Mouse (Mus musculus) lung, embryonic 14.5 days (tissue): ENCODE data around the gene Paqr6. TPM values are rescaled to one million over a fixed set of nuclear protein-coding genes. Genes with fewer than 3 reads are reported as not detected.

Experiments
- ATAC-seq: fragments of 200-750 bp; cut with Nextera tagmentation; 2 replicates; pipeline ENCODE4 v1.8.0; 2017; ENCODE audit warnings: mild to moderate bottlenecking, moderate TSS enrichment, moderate library complexity; ENCODE audit not compliant: insufficient read depth
- DNase-seq: peaks from one replicate; pipeline ENCODE4 v3.0.0-alpha.2; 2015
- H3K27ac ChIP-seq: fragments of 300-500 bp; sonication (generic); 2 replicates; pipeline ENCODE4 v1.5.1; 2014; ENCODE audit warnings: low read depth, mild to moderate bottlenecking, moderate library complexity
- H3K27me3 ChIP-seq: fragments of 300-500 bp; sonication (generic); 2 replicates; pipeline ENCODE4 v1.6.1; 2014; ENCODE audit warnings: low read length, control low read depth; ENCODE audit not compliant: insufficient read depth
- H3K36me3 ChIP-seq: fragments of 300-500 bp; sonication (generic); 2 replicates; pipeline ENCODE4 v1.6.1; 2014; ENCODE audit warnings: control low read depth; ENCODE audit not compliant: insufficient read depth
- H3K4me1 ChIP-seq: fragments of 300-500 bp; sonication (generic); 2 replicates; pipeline ENCODE4 v1.6.1; 2014; ENCODE audit warnings: antibody characterized with exemption, control low read depth; ENCODE audit not compliant: insufficient read depth
- H3K4me2 ChIP-seq: fragments of 300-500 bp; sonication (generic); 2 replicates; pipeline ENCODE4 v1.6.1; 2014; ENCODE audit warnings: mild to moderate bottlenecking
- H3K4me3 ChIP-seq: fragments of 300-500 bp; sonication (generic); 2 replicates; pipeline ENCODE4 v1.5.1; 2014; ENCODE audit warnings: low read depth, low read length
- H3K9ac ChIP-seq: fragments of 300-500 bp; sonication (generic); 2 replicates; pipeline ENCODE4 v1.6.1; 2014
- H3K9me3 ChIP-seq: fragments of 300-500 bp; sonication (generic); 2 replicates; pipeline ENCODE4 v1.6.1; 2016; ENCODE audit warnings: low read depth, low read length, control low read depth
- CTCF ChIP-seq: IDR thresholded peaks from 2 replicates; pipeline ENCODE4 v1.5.1; 2016; ENCODE audit warnings: antibody characterized with exemption, low read depth
- WGBS: fragments of 180-500 bp; shearing (Covaris S2); extraction: QIAGEN DNeasy Blood & Tissue Kit; methylation state at CpG from one replicate; pipeline ENCODE4 v1.1.7; 2014; 5-methylcytosine and 5-hydroxymethylcytosine counted together
- polyA plus RNA-seq: library from polyadenylated mRNA; unstranded; fragments of >200 nt; fragmentation: Nextera tagmentation; extraction: Ambion mirVana; gene quantifications from 2 replicates; pipeline ENCODE4 v1.2.1, GENCODE M21; 2014

Gene Paqr6
- polyA plus RNA-seq, 1 experiment from 2014 or later: 4.9 TPM

DNA sequence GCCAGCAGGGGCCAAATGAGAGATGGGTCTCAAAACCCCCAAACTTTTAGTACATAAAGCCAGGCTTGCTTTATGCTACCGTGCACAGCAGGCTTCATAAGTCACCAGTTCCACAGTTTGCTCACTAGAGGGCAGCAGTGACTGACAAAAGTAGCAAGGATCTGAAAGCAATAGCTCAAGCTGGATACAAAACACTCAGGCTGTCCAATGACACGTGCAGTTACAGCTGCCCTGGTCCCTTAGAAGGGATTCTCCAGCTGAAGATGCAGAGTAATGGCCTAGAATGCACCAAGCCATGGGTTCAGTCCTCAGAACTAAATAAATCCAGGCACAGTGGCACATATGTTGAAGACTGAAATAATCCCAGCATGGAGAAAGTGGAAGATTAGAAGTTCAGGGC is 42.7 kb downstream of the Paqr6 start:
- no peaks in the 10 kb centered on the region for H3K27me3 ChIP-seq
- WGBS: 0% methylated on average over 2 of the region's 2 CpGs
- no peak overlapping the region for H3K27ac ChIP-seq
- H3K4me1 ChIP-seq: no peaks in the 10 kb centered on the region
- TF ChIP-seq CTCF: peak; percentile 94
- peak; percentile 22; the same call in 1 of the 2 replicates for ATAC-seq
- H3K9me3 ChIP-seq: no peaks in the 10 kb centered on the region
- H3K9ac ChIP-seq: peak overlapping the region; percentile 3; the same call in 1 of the 2 replicates
- H3K4me3 ChIP-seq: no peak overlapping the region
- peak overlapping the region; percentile 5; the same call in 1 of the 2 replicates for H3K4me2 ChIP-seq
- peak; percentile 95 for DNase-seq
- H3K36me3 ChIP-seq: peaks cover 28% of the 10 kb centered on the region

DNA sequence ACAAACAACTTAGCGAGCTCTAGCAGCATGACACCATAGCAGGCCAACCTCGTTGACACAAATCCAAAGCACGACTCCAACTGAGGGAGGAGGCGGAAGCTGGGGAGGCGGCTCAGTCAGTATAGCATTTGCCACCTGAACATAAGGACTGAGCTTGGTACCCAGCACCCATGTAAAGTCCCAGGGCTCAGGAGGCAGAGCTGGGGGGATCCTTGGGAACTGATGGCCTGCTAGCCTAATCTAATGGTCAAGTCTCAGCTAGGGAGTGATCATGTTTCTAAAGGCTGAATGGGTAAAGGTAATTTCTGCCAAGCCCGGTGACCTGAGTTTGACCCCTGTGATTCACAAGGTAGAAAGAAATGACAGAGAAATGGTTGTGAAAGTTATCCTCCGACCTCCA is 43.1 kb downstream of the Paqr6 start:
- no peak for TF ChIP-seq CTCF
- DNase-seq (no peak), ATAC-seq (no peak)
- no peaks in the 10 kb centered on the region for H3K27me3 ChIP-seq
- peaks cover 32% of the 10 kb centered on the region for H3K36me3 ChIP-seq
- no peaks in the 10 kb centered on the region for H3K4me1 ChIP-seq
- no peak overlapping the region; the same call in 1 of the 2 replicates for H3K4me2 ChIP-seq
- H3K4me3 ChIP-seq: no peak overlapping the region
- WGBS: 52% methylated on average over 7 of the region's 7 CpGs
- H3K9ac ChIP-seq: no peak overlapping the region
- no peak overlapping the region for H3K27ac ChIP-seq
- no peaks in the 10 kb centered on the region for H3K9me3 ChIP-seq

DNA sequence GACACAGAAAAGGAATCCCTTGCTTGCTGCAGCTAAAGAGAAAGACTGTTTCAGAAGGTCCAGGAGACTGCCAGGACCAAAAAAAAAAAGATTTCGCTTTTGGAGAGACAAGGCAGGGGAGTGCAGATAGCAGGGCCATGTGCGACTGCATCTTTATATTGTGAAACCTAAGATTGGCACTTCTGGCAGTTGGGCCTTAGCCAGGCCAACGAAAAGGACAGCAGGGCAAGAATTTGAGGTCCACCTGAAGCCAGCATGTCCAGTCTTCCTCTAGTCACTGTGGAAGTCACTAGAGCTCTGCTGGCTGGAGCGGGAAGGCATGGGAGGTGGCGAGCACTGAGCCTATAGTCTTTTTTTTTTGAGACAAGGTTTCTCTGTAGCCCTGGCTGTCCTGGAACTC is 44.6 kb downstream of the Paqr6 start:
- H3K4me1 ChIP-seq: no peaks in the 10 kb centered on the region
- TF ChIP-seq CTCF: no peak
- no peak for ATAC-seq

DNA sequence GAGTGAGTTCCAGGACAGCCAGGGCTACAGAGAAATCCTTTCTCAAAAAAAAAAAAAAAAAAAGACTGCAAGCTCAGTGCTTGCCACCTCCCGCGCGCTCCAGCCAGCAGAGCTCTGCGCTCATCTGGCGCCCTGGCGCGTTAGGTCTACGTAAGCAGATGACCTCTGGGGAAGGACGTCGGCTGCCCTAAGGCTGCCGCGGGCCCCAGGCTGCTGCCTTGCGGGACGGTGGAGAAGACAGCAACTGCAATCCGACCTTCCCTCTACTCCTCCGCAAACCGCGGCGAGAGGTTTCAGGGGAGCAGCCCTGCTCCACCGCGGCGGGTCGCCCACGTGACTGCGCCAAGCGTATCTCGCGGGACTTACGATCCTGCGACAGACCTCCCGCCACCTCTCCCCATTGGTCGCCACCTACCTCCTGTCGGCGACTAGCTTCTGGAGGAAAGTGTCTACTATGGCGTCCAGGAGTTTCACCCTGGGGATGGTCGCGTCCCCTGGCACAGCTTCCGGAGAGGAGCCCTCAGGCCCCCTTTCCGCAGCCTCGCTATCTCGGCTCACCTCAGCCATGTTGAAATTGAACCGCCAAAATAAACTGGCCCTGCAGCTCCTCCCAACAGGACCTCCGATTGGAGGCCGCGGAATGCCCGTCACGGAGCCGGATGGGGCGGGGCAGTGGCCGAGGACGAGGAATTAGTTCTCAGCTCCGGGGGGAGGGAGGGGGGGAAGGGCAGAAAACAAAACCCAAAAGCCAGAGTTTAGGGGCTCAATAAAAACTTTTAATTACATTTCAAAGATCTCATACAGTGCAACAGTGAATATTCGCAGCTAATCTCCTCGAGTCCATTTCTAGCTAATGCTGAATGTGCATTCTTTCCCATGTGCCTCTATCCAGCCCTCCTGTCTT is 45.6 kb downstream of the Paqr6 start, which contains the start of gene Pmf1:
Pmf1 (minus strand) TSS at position 591 of the 904 bp plus-strand sequence.
- WGBS: under 1% methylated on average over 54 of the region's 54 CpGs
- H3K4me3 ChIP-seq: peak within 1 kb of the TSS; percentile 74

More for the DNA sequence above, 44.6 kb downstream of the Paqr6 start:
- DNase-seq: no peak
- H3K27me3 ChIP-seq: no peaks in the 10 kb centered on the region
- peak overlapping the region; percentile 85 for H3K4me2 ChIP-seq
- H3K36me3 ChIP-seq: peaks cover 29% of the 10 kb centered on the region
- H3K4me3 ChIP-seq: peak overlapping the region; percentile 74
- 36% methylated on average over 5 of the region's 5 CpGs for whole genome bisulfite sequencing
- H3K9ac ChIP-seq: peak overlapping the region; percentile 86
- peak overlapping the region; percentile 97; the same call in 1 of the 2 replicates for H3K27ac ChIP-seq
- H3K9me3 ChIP-seq: no peaks in the 10 kb centered on the region

DNA sequence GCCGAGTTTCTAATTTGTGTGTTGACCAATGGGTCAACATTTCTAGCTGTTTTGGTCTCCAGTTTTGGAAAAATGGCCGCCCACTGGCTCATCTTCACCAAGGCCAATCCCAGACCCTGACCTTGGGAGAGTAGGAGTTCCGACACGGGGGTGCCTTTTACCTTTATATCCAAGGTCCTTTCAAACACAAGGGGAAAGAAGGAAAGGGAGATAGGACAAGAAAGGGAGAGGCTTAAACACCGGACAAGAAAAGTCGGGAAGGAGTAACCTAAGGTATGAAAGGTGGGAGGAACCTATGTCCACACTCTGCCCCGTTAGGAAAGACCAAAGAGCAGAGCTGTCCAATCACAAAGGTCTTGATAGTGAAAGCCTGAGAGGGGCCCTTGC is 46.3 kb downstream of the Paqr6 start:
- H3K36me3 ChIP-seq: peaks cover 36% of the 10 kb centered on the region
- peak overlapping the region; percentile 74 for H3K4me3 ChIP-seq
- no peak for TF ChIP-seq CTCF
- no peaks in the 10 kb centered on the region for H3K9me3 ChIP-seq
- H3K4me1 ChIP-seq: no peaks in the 10 kb centered on the region
- ATAC-seq: no peak
- H3K27me3 ChIP-seq: no peaks in the 10 kb centered on the region
- H3K27ac ChIP-seq: peak overlapping the region; percentile 97
- H3K4me2 ChIP-seq: peak overlapping the region; percentile 85
- no peak for DNase-seq
- peak overlapping the region; percentile 86 for H3K9ac ChIP-seq
- WGBS: 16% methylated on average over 7 of the region's 7 CpGs

More for the DNA sequence above, 45.6 kb downstream of the Paqr6 start, which contains the start of gene Pmf1:
- no peaks in the 10 kb centered on the region for H3K27me3 ChIP-seq
- H3K4me2 ChIP-seq: peak within 1 kb of the TSS; percentile 85
- no peaks in the 10 kb centered on the region for H3K4me1 ChIP-seq
- H3K36me3 ChIP-seq: peaks cover 32% of the 10 kb centered on the region
- TF ChIP-seq CTCF: no peak
- ATAC-seq: peak; percentile 91
- H3K9ac ChIP-seq: peak within 1 kb of the TSS; percentile 86
- no peaks in the 10 kb centered on the region for H3K9me3 ChIP-seq
- DNase-seq: peak; percentile 96
- H3K27ac ChIP-seq: peak within 1 kb of the TSS; percentile 97

DNA sequence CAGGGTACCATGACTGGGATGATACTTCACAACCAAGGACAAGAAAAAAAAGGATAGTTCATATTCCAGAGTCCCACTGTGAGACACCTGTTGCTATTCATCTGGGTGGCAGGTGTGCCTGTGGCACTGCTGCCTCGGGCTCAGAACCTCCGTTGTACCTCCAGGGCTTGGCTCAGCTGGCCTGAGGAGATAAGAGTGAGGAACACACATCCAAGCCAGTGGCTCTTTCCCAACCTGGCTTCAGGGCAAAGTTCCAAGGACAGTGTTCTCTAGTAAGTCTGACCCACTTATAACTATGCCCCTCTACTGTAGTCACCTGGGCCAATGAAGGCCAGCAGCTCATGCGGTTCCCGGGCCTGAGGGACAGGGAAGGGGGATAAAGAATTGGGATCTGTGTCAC is 47.3 kb downstream of the Paqr6 start:
- no peak for TF ChIP-seq CTCF
- Histone ChIP-seq H3K9me3 (no peaks in the 10 kb centered on the region), H3K36me3 (peaks cover 40% of the 10 kb centered on the region), H3K4me3 (no peak overlapping the region), H3K27ac (no peak overlapping the region), H3K4me1 (no peaks in the 10 kb centered on the region), H3K4me2 (no peak overlapping the region), H3K27me3 (no peaks in the 10 kb centered on the region), H3K9ac (no peak overlapping the region)
- 88% methylated on average over 4 of the region's 4 CpGs for WGBS
- ATAC-seq (no peak), DNase-seq (no peak)

DNA sequence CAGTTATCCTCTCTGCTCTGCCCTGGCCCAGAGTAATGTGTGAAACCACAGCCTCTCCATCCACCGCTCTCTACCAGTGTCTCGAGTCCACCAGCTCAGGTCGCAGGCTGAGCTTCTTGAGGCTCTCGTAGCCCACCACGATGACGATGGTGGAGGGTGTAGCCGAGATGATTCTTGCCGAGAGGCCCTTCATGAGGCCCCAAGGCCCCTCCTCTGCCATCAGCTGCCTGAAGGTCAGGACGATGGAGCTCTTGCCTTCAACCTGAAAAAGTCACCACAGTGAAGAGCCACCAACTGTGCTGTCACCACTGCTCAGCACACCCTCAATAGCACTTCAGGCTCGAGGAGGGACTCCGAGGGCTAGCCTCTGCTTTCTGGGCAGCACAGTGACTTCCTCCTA is 48.3 kb downstream of the Paqr6 start:
- Histone ChIP-seq H3K27ac (no peak overlapping the region), H3K9me3 (no peaks in the 10 kb centered on the region), H3K4me2 (no peak overlapping the region), H3K36me3 (peaks cover 48% of the 10 kb centered on the region), H3K4me1 (no peaks in the 10 kb centered on the region), H3K4me3 (no peak overlapping the region), H3K27me3 (no peaks in the 10 kb centered on the region), H3K9ac (no peak overlapping the region)
- ATAC-seq: no peak
- no peak for DNase-seq
- no peak for TF ChIP-seq CTCF
- WGBS: 87% methylated on average over 11 of the region's 11 CpGs
